ENCODE assay signal across 26 mouse cellular contexts in genomic region chr6:127802211-127802610, GRCm38 (mm10). TPM values are rescaled to one million over a fixed set of nuclear protein-coding genes. Genes with fewer than 3 reads are reported as not detected.
"Had no signal": no experiment of that assay in that cellular context is flagged by ENCODE, and none has a peak within 500 bp of the region (broad histone marks: within the 10 kb centered on the region; RNA-seq: fewer than 3 reads in every experiment).

No protein-coding gene starts in this region.

- DNase-seq: gastrocnemius, adult 2 months; gastrocnemius, postnatal 10 days; gastrocnemius, postnatal 25 days; heart, adult 18-20 months; heart, postnatal 10 days; heart, postnatal 4 days; kidney, adult 2 months; kidney, postnatal 36 days; liver; liver, embryonic 13.5 days; liver, postnatal 0 days had no signal

- H3K36me3 ChIP-seq: heart, embryonic 10.5 days; heart, embryonic 12.5 days; hindbrain, embryonic 12.5 days; intestine, embryonic 15.5 days; limb, embryonic 10.5 days; limb, embryonic 12.5 days; liver, embryonic 13.5 days; liver, embryonic 15.5 days had no signal

- H3K4me3 ChIP-seq: gastrocnemius, adult 2 months; heart, embryonic 10.5 days; heart, embryonic 12.5 days; hindbrain, embryonic 12.5 days; intestine, embryonic 15.5 days; layer of hippocampus, adult 2 months; left cerebral cortex, adult 2 months; limb, embryonic 10.5 days; limb, embryonic 12.5 days; liver, embryonic 13.5 days; liver, embryonic 15.5 days had no signal

- H3K27ac ChIP-seq: gastrocnemius, adult 2 months; heart, embryonic 10.5 days; hindbrain, embryonic 12.5 days; hindbrain, embryonic 14.5 days; intestine, embryonic 15.5 days; layer of hippocampus, adult 2 months; left cerebral cortex, adult 2 months; limb, embryonic 10.5 days; limb, embryonic 12.5 days; liver, embryonic 13.5 days; liver, embryonic 15.5 days had no signal

- H3K4me2 ChIP-seq: heart, embryonic 12.5 days; hindbrain, embryonic 12.5 days; hindbrain, embryonic 14.5 days; intestine, embryonic 15.5 days; limb, embryonic 12.5 days; liver, embryonic 11.5 days; liver, embryonic 13.5 days; liver, embryonic 15.5 days had no signal

- H3K9me3 ChIP-seq: heart, embryonic 10.5 days; heart, embryonic 12.5 days; hindbrain, embryonic 12.5 days; intestine, embryonic 15.5 days; limb, embryonic 10.5 days; limb, embryonic 12.5 days; liver, embryonic 13.5 days; liver, embryonic 15.5 days had no signal

- H3K27me3 ChIP-seq: hindbrain, embryonic 12.5 days; intestine, embryonic 15.5 days; limb, embryonic 12.5 days; liver, embryonic 13.5 days; liver, embryonic 15.5 days had no signal

- ATAC-seq: hindbrain, embryonic 16.5 days; inflammation-experienced regulatory T-cells, adult 6 months; intestine, embryonic 15.5 days; intestine, postnatal 0 days; liver, postnatal 0 days had no signal

- H3K4me1 ChIP-seq: intestine, embryonic 15.5 days; limb, embryonic 10.5 days; limb, embryonic 12.5 days; liver, embryonic 13.5 days; liver, embryonic 15.5 days had no signal

- H3K9ac ChIP-seq: heart, embryonic 12.5 days; hindbrain, embryonic 12.5 days; hindbrain, embryonic 14.5 days; intestine, embryonic 15.5 days; limb, embryonic 12.5 days; liver, embryonic 13.5 days; liver, embryonic 15.5 days; liver, postnatal 0 days had no signal

RNA-seq across cellular contexts. Expression of gene Prmt8, which starts 32.9 kb away (rescaled TPM):
- polyA plus RNA-seq: heart, embryonic 16.5 days; inflammation-experienced regulatory T-cells, adult 6 months; kidney, adult 2 months; limb, embryonic 10.5 days; liver, embryonic 15.5 days; liver, postnatal 0 days had no signal
